Mouse (Mus musculus) embryo, embryonic 10.5 days (tissue): ENCODE measurements at regions not wholly inside any gene's neighbourhood (a gene's known extent, or its start where the extent isn't known, plus 50 kb on each side); places are given as distances from the start of the nearest gene placed in this dataset.

Experiments
- DNase-seq: peaks from one replicate; pipeline ENCODE4 v3.0.0-alpha.2; 2015; ENCODE audit warnings: low spot score

- peak; percentile 25 for DNase-seq
These were observed 87.3 kb upstream of the Zmiz1 start for GRCm38 (mm10) chr14:25371661-25372060.

GRCm38 (mm10) chr14:25372581-25372980, 86.4 kb upstream of the Zmiz1 start:
- peak; percentile 33 for DNase-seq

GRCm38 (mm10) chr14:25373167-25373566, 85.8 kb upstream of the Zmiz1 start:
- DNase-seq: no peak

GRCm38 (mm10) chr14:25375001-25375400, 84.0 kb upstream of the Zmiz1 start:
- DNase-seq: no peak

GRCm38 (mm10) chr14:25377091-25377490, 81.9 kb upstream of the Zmiz1 start:
- DNase-seq: peak; percentile 24

GRCm38 (mm10) chr14:25377554-25377899, 81.5 kb upstream of the Zmiz1 start:
- DNase-seq: no peak

- peak; percentile 94 for DNase-seq
These were observed 80.9 kb upstream of the Zmiz1 start for GRCm38 (mm10) chr14:25377900-25378716.

- peak; percentile 64 for DNase-seq
These were observed 80.2 kb upstream of the Zmiz1 start for GRCm38 (mm10) chr14:25378717-25379224.

GRCm38 (mm10) chr14:25383169-25383824, 75.7 kb upstream of the Zmiz1 start:
- peak; percentile 28 for DNase-seq

GRCm38 (mm10) chr14:25385644-25386043, 73.3 kb upstream of the Zmiz1 start:
- DNase-seq: no peak

- DNase-seq: no peak
These were observed 71.2 kb upstream of the Zmiz1 start for GRCm38 (mm10) chr14:25387780-25388179.

GRCm38 (mm10) chr14:25389314-25389713, 69.7 kb upstream of the Zmiz1 start:
- DNase-seq: peak; percentile 32

GRCm38 (mm10) chr14:25392412-25392811, 66.6 kb upstream of the Zmiz1 start:
- no peak for DNase-seq

GRCm38 (mm10) chr14:25392940-25393339, 66.0 kb upstream of the Zmiz1 start:
- DNase-seq: no peak

GRCm38 (mm10) chr14:25394931-25395330, 64.1 kb upstream of the Zmiz1 start:
- no peak for DNase-seq

GRCm38 (mm10) chr14:25396990-25397531, 61.9 kb upstream of the Zmiz1 start:
- peak; percentile 93 for DNase-seq

- DNase-seq: peak; percentile 89
These were observed 61.2 kb upstream of the Zmiz1 start for GRCm38 (mm10) chr14:25397751-25398150.

GRCm38 (mm10) chr14:25398745-25399144, 60.2 kb upstream of the Zmiz1 start:
- no peak for DNase-seq

- no peak for DNase-seq
These were observed 59.7 kb upstream of the Zmiz1 start for GRCm38 (mm10) chr14:25399286-25399685.

- no peak for DNase-seq
These were observed 57.7 kb upstream of the Zmiz1 start for GRCm38 (mm10) chr14:25401104-25401963.

GRCm38 (mm10) chr14:25402409-25402808, 56.6 kb upstream of the Zmiz1 start:
- no peak for DNase-seq

- no peak for DNase-seq
These were observed 53.8 kb upstream of the Zmiz1 start for GRCm38 (mm10) chr14:25405191-25405590.
